27 mouse cellular contexts compared by ENCODE assay signal in the genomic region with DNA sequence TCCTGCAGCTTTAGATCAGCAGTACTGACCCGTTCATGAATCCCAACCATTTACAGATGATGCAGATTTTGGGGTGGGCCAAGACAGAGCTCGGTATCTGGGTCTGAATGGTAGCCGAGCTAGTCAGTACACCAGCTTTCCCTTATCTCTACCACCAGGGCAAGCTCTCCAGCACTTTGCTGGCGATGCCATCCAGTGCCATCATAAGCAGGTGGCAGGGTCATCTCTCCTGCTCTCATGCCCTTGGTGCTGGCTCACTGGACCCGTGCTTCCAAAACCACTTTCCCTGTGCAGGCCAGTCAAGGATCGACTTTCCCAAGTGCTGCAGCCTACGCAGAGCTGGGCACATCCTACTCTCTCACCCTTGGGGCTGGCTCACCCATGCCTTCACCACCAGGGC.
DNase-seq lines count a peak whose midpoint lies in the region; ATAC-seq and TF ChIP-seq lines count a peak whose summit lies in the region.
"Had no signal": no experiment of that assay in that cellular context is flagged by ENCODE, and none has a peak within 500 bp of the region (broad histone marks: within the 10 kb centered on the region; RNA-seq: fewer than 3 reads in every experiment).

No protein-coding gene starts in this region.

- no peaks in the 10 kb centered on the region for H3K36me3 ChIP-seq in kidney, postnatal 0 days (ENCODE audit: insufficient read depth, low read length)
- no peaks in the 10 kb centered on the region for H3K36me3 ChIP-seq in midbrain, embryonic 14.5 days (ENCODE audit: control insufficient read depth, insufficient read depth, low read length)
- no peaks in the 10 kb centered on the region for H3K36me3 ChIP-seq in midbrain, embryonic 13.5 days
- H3K36me3 ChIP-seq: embryonic facial prominence, embryonic 10.5 days; embryonic facial prominence, embryonic 12.5 days; forebrain, embryonic 15.5 days; G1E had no signal

- no peak overlapping the region for H3K27ac ChIP-seq in kidney, postnatal 0 days
- H3K27ac ChIP-seq in midbrain, embryonic 14.5 days (replicated peaks; ENCODE audit: low read depth, low read length), result no peak overlapping the region
- no peak overlapping the region for H3K27ac ChIP-seq in midbrain, embryonic 13.5 days
- H3K27ac ChIP-seq: embryonic facial prominence, embryonic 10.5 days; embryonic facial prominence, embryonic 12.5 days; forebrain, embryonic 13.5 days; forebrain, embryonic 15.5 days had no signal

- H3K4me1 ChIP-seq in kidney, postnatal 0 days (replicated peaks; ENCODE audit: insufficient read depth, low read length), result no peaks in the 10 kb centered on the region
- H3K4me1 ChIP-seq in midbrain, embryonic 14.5 days (ENCODE audit: control insufficient read depth, insufficient read depth, low read length), result no peaks in the 10 kb centered on the region
- no peaks in the 10 kb centered on the region for H3K4me1 ChIP-seq in midbrain, embryonic 13.5 days (replicated peaks)
- H3K4me1 ChIP-seq: embryonic facial prominence, embryonic 10.5 days; embryonic facial prominence, embryonic 12.5 days; forebrain, embryonic 13.5 days; forebrain, embryonic 15.5 days had no signal

- no peak overlapping the region for H3K9ac ChIP-seq in kidney, postnatal 0 days (ENCODE audit: low read depth, low read length)
- H3K9ac ChIP-seq in midbrain, embryonic 14.5 days (replicated peaks; ENCODE audit: low read length), result no peak overlapping the region
- no peak overlapping the region for H3K9ac ChIP-seq in midbrain, embryonic 13.5 days (replicated peaks)
- H3K9ac ChIP-seq: embryonic facial prominence, embryonic 12.5 days; forebrain, embryonic 13.5 days; forebrain, embryonic 15.5 days; forebrain, postnatal 0 days had no signal

- WGBS in kidney, postnatal 0 days, result 82% methylated on average over 7 of the region's 7 CpGs
- WGBS in midbrain, embryonic 14.5 days, result 92% methylated on average over 7 of the region's 7 CpGs
- WGBS in midbrain, embryonic 13.5 days, result 91% methylated on average over 7 of the region's 7 CpGs

- intact Hi-C loops in heart, postnatal 36 days (cut with DNase I), result no loop called here

- no peaks in the 10 kb centered on the region for H3K9me3 ChIP-seq in kidney, postnatal 0 days (replicated peaks; ENCODE audit: low read length)
- H3K9me3 ChIP-seq in midbrain, embryonic 14.5 days (ENCODE audit: control insufficient read depth, low read length), result no peaks in the 10 kb centered on the region
- H3K9me3 ChIP-seq in midbrain, embryonic 13.5 days, result no peaks in the 10 kb centered on the region
- H3K9me3 ChIP-seq: embryonic facial prominence, embryonic 10.5 days; embryonic facial prominence, embryonic 12.5 days; forebrain, embryonic 13.5 days; forebrain, embryonic 15.5 days had no signal

- DNase-seq in cerebellum, adult 8-10 months, result no peak
- peak; percentile 76 for DNase-seq in heart, adult 11 months
- DNase-seq in heart, postnatal 36 days, result no peak
- no peak for DNase-seq in kidney, postnatal 0 days (ENCODE audit: low spot score)
- DNase-seq in kidney, postnatal 36 days, result no peak
- DNase-seq in midbrain, embryonic 14.5 days, result no peak
- DNase-seq: adrenal gland, adult 8-10 months; adrenal gland, postnatal 14 days; adrenal gland, postnatal 36 days; B cell, adult 2 months; cerebellum, adult 11 months; cerebellum, adult 18-20 months; cerebellum, adult 9-10 months; cerebellum, postnatal 10 days; cerebellum, postnatal 25 days; forebrain, postnatal 0 days had no signal

- no peaks in the 10 kb centered on the region for H3K27me3 ChIP-seq in kidney, postnatal 0 days (ENCODE audit: insufficient read depth, low read length)
- H3K27me3 ChIP-seq in midbrain, embryonic 14.5 days (ENCODE audit: control insufficient read depth, insufficient read depth, low read length), result no peaks in the 10 kb centered on the region
- H3K27me3 ChIP-seq in midbrain, embryonic 13.5 days, result no peaks in the 10 kb centered on the region
- H3K27me3 ChIP-seq: CH12.LX; embryonic facial prominence, embryonic 12.5 days; forebrain, embryonic 13.5 days; forebrain, embryonic 15.5 days; Patski had no signal

- no peak for TF ChIP-seq CTCF in kidney, postnatal 0 days (IDR thresholded peaks at IDR 0.05; ENCODE audit: low read depth)

- ATAC-seq in cerebellum, adult (ENCODE audit: insufficient number of reproducible peaks, low FRiP score, low TSS enrichment), result 0 out of 2 replicates have a peak, but pooled peaks have one; percentile 20
- ATAC-seq in kidney, postnatal 0 days (replicated peaks; ENCODE audit: low FRiP score, low read depth), result 0 out of 2 replicates have a peak, but pooled peaks have one; percentile 29
- 0 out of 2 replicates have a peak, but pooled peaks have one; percentile 20 for ATAC-seq in midbrain, embryonic 14.5 days (ENCODE audit: low FRiP score, low TSS enrichment)
- ATAC-seq in midbrain, embryonic 13.5 days, result no peak
- ATAC-seq: activated CD4-positive, CD25-positive, alpha-beta regulatory T cell, adult 4 months; CD4-positive, CD25-positive, alpha-beta regulatory T cell, adult 4 months; forebrain, embryonic 13.5 days; forebrain, postnatal 0 days; Patski had no signal

- H3K4me2 ChIP-seq in kidney, postnatal 0 days (ENCODE audit: low read length), result no peak overlapping the region
- H3K4me2 ChIP-seq in midbrain, embryonic 14.5 days (ENCODE audit: low read length), result no peak overlapping the region
- H3K4me2 ChIP-seq in midbrain, embryonic 13.5 days (replicated peaks), result no peak overlapping the region
- H3K4me2 ChIP-seq: embryonic facial prominence, embryonic 12.5 days; forebrain, embryonic 13.5 days; forebrain, embryonic 15.5 days had no signal

- H3K4me3 ChIP-seq in kidney, postnatal 0 days (replicated peaks; ENCODE audit: low read depth, low read length), result no peak overlapping the region
- H3K4me3 ChIP-seq in midbrain, embryonic 14.5 days (replicated peaks; ENCODE audit: low read depth, low read length), result no peak overlapping the region
- no peak overlapping the region for H3K4me3 ChIP-seq in midbrain, embryonic 13.5 days (replicated peaks)
- H3K4me3 ChIP-seq: embryonic facial prominence, embryonic 10.5 days; embryonic facial prominence, embryonic 12.5 days; forebrain, embryonic 13.5 days; forebrain, embryonic 15.5 days had no signal
